Mouse (Mus musculus): ENCODE data around the gene Olfr571. TPM values are rescaled to one million over a fixed set of nuclear protein-coding genes. Genes with fewer than 3 reads are reported as not detected.

Gene Olfr571
- polyA plus RNA-seq, 1 experiment from 2014 or later, result not detected

DNA sequence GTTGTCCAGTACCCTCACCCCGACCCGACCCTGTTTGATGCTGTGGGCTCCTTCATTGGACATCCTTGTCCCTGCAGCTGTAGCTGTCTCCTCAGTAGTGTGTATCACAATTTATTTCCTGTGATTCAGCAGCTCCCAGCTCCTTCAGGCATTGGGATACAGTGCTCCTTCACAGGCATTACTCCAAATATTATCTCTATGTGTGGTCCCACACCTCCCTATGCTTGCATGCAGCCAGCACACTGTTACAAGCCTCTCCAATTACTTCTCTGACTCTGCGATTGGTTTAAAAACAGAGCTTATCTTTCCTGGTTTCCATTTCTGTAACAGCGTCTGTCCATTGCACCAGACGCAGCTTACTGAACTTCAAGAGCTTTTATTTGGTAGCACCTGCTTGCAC, 931 bp downstream of the Olfr571 start:
- Histone ChIP-seq H3K4me3 (no peak overlapping the region), H3K4me2 (no peak overlapping the region), H3K27me3 (replicated peaks) (no peaks in the 10 kb centered on the region), H3K36me3 (no peaks in the 10 kb centered on the region), H3K4me1 (replicated peaks) (0 out of 2 replicates have a peak, but pooled peaks cover 8% of the 10 kb centered on the region), H3K27ac (ENCODE audit: poor library complexity, severe bottlenecking) (no peak overlapping the region), H3K9ac (no peak overlapping the region), H3K9me3 (replicated peaks) (no peaks in the 10 kb centered on the region)
- 30% methylated on average over 5 of the region's 5 CpGs for WGBS
- ATAC-seq (ENCODE audit: insufficient number of reproducible peaks, low FRiP score), result no peak

GRCm38 (mm10) chr7:102915261-102915660, 2.1 kb downstream of the Olfr571 start:
- Histone ChIP-seq H3K4me3 (no peak overlapping the region), H3K9ac (no peak overlapping the region), H3K4me2 (no peak overlapping the region), H3K27ac (ENCODE audit: poor library complexity, severe bottlenecking) (no peak overlapping the region), H3K36me3 (no peaks in the 10 kb centered on the region), H3K27me3 (replicated peaks) (no peaks in the 10 kb centered on the region), H3K9me3 (replicated peaks) (no peaks in the 10 kb centered on the region), H3K4me1 (replicated peaks) (0 out of 2 replicates have a peak, but pooled peaks cover 8% of the 10 kb centered on the region)
- ATAC-seq (ENCODE audit: insufficient number of reproducible peaks, low FRiP score), result no peak
- 28% methylated on average over 1 of the region's 1 CpGs for WGBS

- H3K4me3 ChIP-seq, result no peak within 1 kb of the TSS
- H3K27me3 ChIP-seq (replicated peaks), result no peaks in the 10 kb centered on the region
- H3K9ac ChIP-seq, result no peak within 1 kb of the TSS
- no peaks in the 10 kb centered on the region for H3K36me3 ChIP-seq
- no peak for ATAC-seq (ENCODE audit: insufficient number of reproducible peaks, low FRiP score)
- no peak within 1 kb of the TSS for H3K4me2 ChIP-seq
- no peak within 1 kb of the TSS for H3K27ac ChIP-seq (ENCODE audit: poor library complexity, severe bottlenecking)
- no peaks in the 10 kb centered on the region for H3K9me3 ChIP-seq (replicated peaks)
- H3K4me1 ChIP-seq (replicated peaks), result no peaks in the 10 kb centered on the region
- WGBS, result 68% methylated on average over 3 of the region's 3 CpGs
These were observed 26.6 kb downstream of the Olfr571 start, which contains the start of gene Olfr569 for GRCm38 (mm10) chr7:102890782-102891181. Gene Olfr569 (minus strand): TSS chr7:102890882.

DNA sequence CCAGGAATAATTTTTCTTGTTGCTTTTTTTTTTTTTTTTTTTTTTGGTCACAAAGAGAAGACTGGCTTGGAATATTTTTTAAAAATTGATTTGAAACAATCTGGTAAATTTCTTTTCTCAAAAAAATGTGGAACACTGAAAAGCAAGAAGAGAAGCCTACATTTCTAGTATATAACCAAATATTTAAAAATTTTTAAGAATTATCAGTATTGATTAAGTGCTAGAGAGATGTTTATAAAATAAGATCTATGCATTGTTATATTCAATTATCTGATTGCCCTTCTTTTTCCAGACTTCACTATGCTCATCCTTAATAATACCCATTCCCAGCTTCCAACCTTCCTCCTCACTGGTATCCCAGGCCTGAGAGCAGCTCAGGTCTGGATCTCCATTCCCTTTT, 40.5 kb downstream of the Olfr571 start, which contains the start of gene Olfr568:
TSS of gene Olfr568 (plus strand) at position 301 of the 400 bp plus-strand sequence.
- H3K4me3 ChIP-seq, result no peak within 1 kb of the TSS
- no peak within 1 kb of the TSS for H3K9ac ChIP-seq
- H3K4me1 ChIP-seq (replicated peaks), result no peaks in the 10 kb centered on the region
- H3K27me3 ChIP-seq (replicated peaks), result no peaks in the 10 kb centered on the region
- no peaks in the 10 kb centered on the region for H3K9me3 ChIP-seq (replicated peaks)
- no peak within 1 kb of the TSS for H3K27ac ChIP-seq (ENCODE audit: poor library complexity, severe bottlenecking)
- H3K4me2 ChIP-seq, result no peak within 1 kb of the TSS
- no peak for ATAC-seq (ENCODE audit: insufficient number of reproducible peaks, low FRiP score)
- no peaks in the 10 kb centered on the region for H3K36me3 ChIP-seq

- Histone ChIP-seq H3K27ac (ENCODE audit: poor library complexity, severe bottlenecking) (no peak within 1 kb of the TSS), H3K4me2 (no peak within 1 kb of the TSS), H3K27me3 (replicated peaks) (no peaks in the 10 kb centered on the region), H3K4me3 (no peak within 1 kb of the TSS), H3K9ac (no peak within 1 kb of the TSS), H3K36me3 (no peaks in the 10 kb centered on the region), H3K4me1 (replicated peaks) (no peaks in the 10 kb centered on the region), H3K9me3 (replicated peaks) (no peaks in the 10 kb centered on the region)
- ATAC-seq (ENCODE audit: insufficient number of reproducible peaks, low FRiP score), result no peak
- 72% methylated on average over 1 of the region's 1 CpGs for WGBS
These were observed 58.7 kb downstream of the Olfr571 start, which contains the start of gene Olfr566 for GRCm38 (mm10) chr7:102858665-102859064. Gene Olfr566 (minus strand): TSS chr7:102858765.

GRCm38 (mm10) chr7:102855807-102856206, 61.5 kb downstream of the Olfr571 start:
- Histone ChIP-seq H3K4me3 (no peak overlapping the region), H3K9me3 (replicated peaks) (no peaks in the 10 kb centered on the region), H3K27me3 (replicated peaks) (no peaks in the 10 kb centered on the region), H3K4me2 (no peak overlapping the region), H3K27ac (ENCODE audit: poor library complexity, severe bottlenecking) (no peak overlapping the region), H3K36me3 (no peaks in the 10 kb centered on the region), H3K9ac (no peak overlapping the region), H3K4me1 (replicated peaks) (no peaks in the 10 kb centered on the region)
- no peak for ATAC-seq (ENCODE audit: insufficient number of reproducible peaks, low FRiP score)

Other genes with a start within 250 kb of the Olfr571 start
- 14.1 and 14.7 TPM in 2 replicates for gene Trim68, start 230.2 kb downstream of the Olfr571 start, polyA plus RNA-seq (2016; fragmentation: Nextera tagmentation; extraction: Ambion mirVana)
- not detected in 2 replicates for gene Olfr557, start 221.6 kb downstream of the Olfr571 start, polyA plus RNA-seq (2016; fragmentation: Nextera tagmentation; extraction: Ambion mirVana)
- not detected in 2 replicates for gene Olfr558, start 215.3 kb downstream of the Olfr571 start, polyA plus RNA-seq (2016; fragmentation: Nextera tagmentation; extraction: Ambion mirVana)
- gene Olfr33, start 198.5 kb downstream of the Olfr571 start, polyA plus RNA-seq (2016; fragmentation: Nextera tagmentation; extraction: Ambion mirVana), result not detected in 2 replicates
- gene Olfr559, start 190.0 kb downstream of the Olfr571 start, polyA plus RNA-seq (2016; fragmentation: Nextera tagmentation; extraction: Ambion mirVana), result not detected in 2 replicates
- not detected in 2 replicates for gene Olfr560, start 158.2 kb downstream of the Olfr571 start, polyA plus RNA-seq (2016; fragmentation: Nextera tagmentation; extraction: Ambion mirVana)
- not detected in 2 replicates for gene Olfr78, start 158.1 kb downstream of the Olfr571 start, polyA plus RNA-seq (2016; fragmentation: Nextera tagmentation; extraction: Ambion mirVana)
- gene Olfr561, start 146.3 kb downstream of the Olfr571 start, polyA plus RNA-seq (2016; fragmentation: Nextera tagmentation; extraction: Ambion mirVana), result not detected in 2 replicates
- gene Olfr564, start 114.1 kb downstream of the Olfr571 start, polyA plus RNA-seq (2016; fragmentation: Nextera tagmentation; extraction: Ambion mirVana), result not detected in 2 replicates
- not detected in 2 replicates for gene Olfr566, start 58.8 kb downstream of the Olfr571 start, polyA plus RNA-seq (2016; fragmentation: Nextera tagmentation; extraction: Ambion mirVana)
- gene Olfr568, start 40.4 kb downstream of the Olfr571 start, polyA plus RNA-seq (2016; fragmentation: Nextera tagmentation; extraction: Ambion mirVana), result not detected in 2 replicates
- gene Olfr569, start 26.7 kb downstream of the Olfr571 start, polyA plus RNA-seq (2016; fragmentation: Nextera tagmentation; extraction: Ambion mirVana), result not detected in 2 replicates
- gene Olfr570, start 23.0 kb downstream of the Olfr571 start, polyA plus RNA-seq (2016; fragmentation: Nextera tagmentation; extraction: Ambion mirVana), result not detected in 2 replicates
- gene Olfr572, start 6.9 kb upstream of the Olfr571 start, polyA plus RNA-seq (2016; fragmentation: Nextera tagmentation; extraction: Ambion mirVana), result not detected in 2 replicates
- gene Olfr573-ps1, start 25.0 kb upstream of the Olfr571 start, polyA plus RNA-seq (2016; fragmentation: Nextera tagmentation; extraction: Ambion mirVana), result not detected in 2 replicates
- gene Olfr574, start 30.9 kb upstream of the Olfr571 start, polyA plus RNA-seq (2016; fragmentation: Nextera tagmentation; extraction: Ambion mirVana), result not detected in 2 replicates
- not detected in 2 replicates for gene Olfr575, start 41.2 kb upstream of the Olfr571 start, polyA plus RNA-seq (2016; fragmentation: Nextera tagmentation; extraction: Ambion mirVana)
- not detected in 2 replicates for gene Olfr576, start 45.1 kb upstream of the Olfr571 start, polyA plus RNA-seq (2016; fragmentation: Nextera tagmentation; extraction: Ambion mirVana)
- gene Olfr577, start 58.4 kb upstream of the Olfr571 start, polyA plus RNA-seq (2016; fragmentation: Nextera tagmentation; extraction: Ambion mirVana), result not detected in 2 replicates
- not detected in 2 replicates for gene Olfr578, start 71.8 kb upstream of the Olfr571 start, polyA plus RNA-seq (2016; fragmentation: Nextera tagmentation; extraction: Ambion mirVana)
- gene Olfr582, start 120.5 kb upstream of the Olfr571 start, polyA plus RNA-seq (2016; fragmentation: Nextera tagmentation; extraction: Ambion mirVana), result not detected in 2 replicates
- gene Olfr583, start 133.8 kb upstream of the Olfr571 start, polyA plus RNA-seq (2016; fragmentation: Nextera tagmentation; extraction: Ambion mirVana), result not detected in 2 replicates
- gene Olfr584, start 164.3 kb upstream of the Olfr571 start, polyA plus RNA-seq (2016; fragmentation: Nextera tagmentation; extraction: Ambion mirVana), result not detected in 2 replicates
- gene Olfr585, start 180.2 kb upstream of the Olfr571 start, polyA plus RNA-seq (2016; fragmentation: Nextera tagmentation; extraction: Ambion mirVana), result not detected in 2 replicates
- gene Olfr586, start 208.1 kb upstream of the Olfr571 start, polyA plus RNA-seq (2016; fragmentation: Nextera tagmentation; extraction: Ambion mirVana), result not detected in 2 replicates
- not detected in 2 replicates for gene Olfr588-ps1, start 223.3 kb upstream of the Olfr571 start, polyA plus RNA-seq (2016; fragmentation: Nextera tagmentation; extraction: Ambion mirVana)
- gene Olfr589, start 238.8 kb upstream of the Olfr571 start, polyA plus RNA-seq (2016; fragmentation: Nextera tagmentation; extraction: Ambion mirVana), result not detected in 2 replicates